Mouse (Mus musculus) liver, embryonic 14.5 days (tissue): ENCODE measurements at regions not wholly inside any gene's neighbourhood (a gene's known extent, or its start where the extent isn't known, plus 50 kb on each side); places are given as distances from the start of the nearest gene placed in this dataset.

Experiments used
- CTCF ChIP-seq: IDR thresholded peaks from 2 replicates; pipeline ENCODE4 v1.5.1; 2016; ENCODE audit warnings: antibody characterized with exemption, low read depth, control low read depth
- EP300 ChIP-seq: IDR thresholded peaks from 2 replicates; pipeline ENCODE4 v1.6.1; 2016; ENCODE audit warnings: antibody characterized with exemption, low read depth

DNA sequence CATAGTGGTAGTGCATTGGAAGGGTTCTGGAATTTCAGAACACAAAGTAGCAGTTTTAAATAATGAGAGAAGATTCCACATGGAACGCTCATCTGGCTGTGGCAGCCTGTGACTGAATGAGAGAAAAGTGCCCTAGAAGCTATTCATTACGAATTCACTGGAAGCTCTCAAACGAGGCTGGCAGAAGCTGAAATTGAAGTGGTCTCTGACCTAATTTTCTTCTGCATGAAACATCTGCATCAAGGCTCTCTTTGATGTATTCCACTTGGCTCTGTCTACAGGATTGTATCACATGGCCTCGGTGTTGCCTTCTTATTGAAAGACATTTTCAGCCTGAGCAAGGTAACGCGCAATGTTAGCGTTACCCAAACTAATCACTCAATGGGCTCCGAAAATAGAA lies 298.4 kb upstream of the Zfp462 start:
- TF ChIP-seq CTCF: no peak
- no peak for TF ChIP-seq EP300
